In genomic region chr1:51265926-51266325, GRCm38 (mm10) we compare ENCODE assay signal across 9 mouse cellular contexts. TPM values are rescaled to one million over a fixed set of nuclear protein-coding genes. Genes with fewer than 3 reads are reported as not detected.
DNase-seq lines count a peak whose midpoint lies in the region; ATAC-seq and TF ChIP-seq lines count a peak whose summit lies in the region.
"Had no signal": no experiment of that assay in that cellular context is flagged by ENCODE, and none has a peak within 500 bp of the region (broad histone marks: within the 10 kb centered on the region; RNA-seq: fewer than 3 reads in every experiment).

No protein-coding gene starts in this region.

- no peaks in the 10 kb centered on the region for H3K36me3 ChIP-seq in liver, embryonic 13.5 days
- no peaks in the 10 kb centered on the region for H3K36me3 ChIP-seq in stomach, postnatal 0 days (ENCODE audit: control insufficient read depth, insufficient read depth, low read length)
- H3K36me3 ChIP-seq: G1E had no signal

- no peak for TF ChIP-seq EP300 in stomach, postnatal 0 days (optimal IDR thresholded peaks at IDR 0.05)

- intact Hi-C loops in heart, postnatal 10 days (cut with DNase I), result loop anchor here (1.0 to 5.0 kb wide), 5 partner anchors 23 to 303 kb away; partner anchors contain the start of gene Cavin2

- no peak overlapping the region for H3K9ac ChIP-seq in liver, embryonic 13.5 days
- H3K9ac ChIP-seq in stomach, postnatal 0 days (ENCODE audit: low read length), result no peak overlapping the region

- no peak overlapping the region for H3K4me2 ChIP-seq in liver, embryonic 13.5 days
- no peak overlapping the region for H3K4me2 ChIP-seq in stomach, postnatal 0 days (replicated peaks; ENCODE audit: low read depth)

- H3K27ac ChIP-seq in layer of hippocampus, adult 2 months, result peak overlapping the region; percentile 68
- no peak overlapping the region for H3K27ac ChIP-seq in liver, embryonic 13.5 days
- H3K27ac ChIP-seq in stomach, postnatal 0 days (replicated peaks), result no peak overlapping the region

- ATAC-seq in liver, embryonic 13.5 days (ENCODE audit: low read depth), result peak; percentile 51
- peak; percentile 79 for ATAC-seq in stomach, postnatal 0 days (ENCODE audit: low FRiP score, low TSS enrichment)

- no peak for TF ChIP-seq CTCF in layer of hippocampus, adult 2 months (conservative IDR thresholded peaks at IDR 0.05)
- TF ChIP-seq CTCF in stomach, postnatal 0 days (IDR thresholded peaks at IDR 0.05; ENCODE audit: low read depth), result no peak

- no peak for DNase-seq in layer of hippocampus, adult 2 months (ENCODE audit: low spot score in 2 of 2)
- no peak for DNase-seq in layer of hippocampus, adult 9-10 months (ENCODE audit: low spot score)
- peak; percentile 57 to 61 for DNase-seq in heart, postnatal 10 days
- DNase-seq in liver, embryonic 13.5 days, result no peak
- DNase-seq in stomach, postnatal 0 days (ENCODE audit: low spot score), result peak; percentile 30
- DNase-seq in cerebellum, postnatal 36 days, result no peak
- no peak for DNase-seq in thymus, postnatal 14 days
- no peak for DNase-seq in urinary bladder, adult 2 months (ENCODE audit: low spot score)

- no peaks in the 10 kb centered on the region for H3K27me3 ChIP-seq in liver, embryonic 13.5 days
- no peaks in the 10 kb centered on the region for H3K27me3 ChIP-seq in stomach, postnatal 0 days (ENCODE audit: control insufficient read depth, insufficient read depth, low read length)

- H3K4me1 ChIP-seq in liver, embryonic 13.5 days (replicated peaks), result no peaks in the 10 kb centered on the region
- H3K4me1 ChIP-seq in stomach, postnatal 0 days (replicated peaks; ENCODE audit: control insufficient read depth, insufficient read depth), result no peaks in the 10 kb centered on the region

- no peak overlapping the region for H3K4me3 ChIP-seq in layer of hippocampus, adult 2 months
- H3K4me3 ChIP-seq in liver, embryonic 13.5 days (replicated peaks), result no peak overlapping the region
- H3K4me3 ChIP-seq in stomach, postnatal 0 days (ENCODE audit: low read depth, low read length), result no peak overlapping the region

- WGBS in liver, embryonic 13.5 days (ENCODE audit: insufficient replicate concordance), result 29% methylated on average over 2 of the region's 2 CpGs
- WGBS in stomach, postnatal 0 days, result 32% methylated on average over 2 of the region's 2 CpGs

- no peaks in the 10 kb centered on the region for H3K9me3 ChIP-seq in liver, embryonic 13.5 days (replicated peaks)
- no peaks in the 10 kb centered on the region for H3K9me3 ChIP-seq in stomach, postnatal 0 days (ENCODE audit: control insufficient read depth, low read length)
- H3K9me3 ChIP-seq: G1E had no signal

RNA-seq across cellular contexts. Expression of gene Cavin2, which starts 23.0 kb away (rescaled TPM):
- 1 to 10 TPM; 6.8 to 7.7 TPM for total RNA-seq in layer of hippocampus, adult 2 months (2021)
- 100 to 1,000 TPM; 208 to 218 TPM for total RNA-seq in heart, postnatal 10 days (2021)
- 23.5 and 29.9 TPM in 2 replicates for polyA plus RNA-seq in liver, embryonic 13.5 days (2015; fragmentation: Nextera tagmentation; extraction: Ambion mirVana)
- 42.5 and 46.1 TPM in 2 replicates for polyA plus RNA-seq in stomach, postnatal 0 days (2015; fragmentation: Nextera tagmentation; extraction: Ambion mirVana)
- 99.9 and 102 TPM in 2 replicates for polyA plus RNA-seq in urinary bladder, adult 2 months (2012; rRNA removed)
- polyA plus RNA-seq: G1E had no signal

Comparison
In these comparisons a context has a peak if more than half of its experiments do, and no peak if none do; other contexts are left out.
1. DNase-seq: peak in heart, postnatal 10 days (2 of 2) and stomach, postnatal 0 days (single experiment); none in layer of hippocampus, adult 2 months (0 of 2), layer of hippocampus, adult 9-10 months (single experiment), liver, embryonic 13.5 days (single experiment), cerebellum, postnatal 36 days (0 of 2), thymus, postnatal 14 days (single experiment) and urinary bladder, adult 2 months (single experiment).